Mouse (Mus musculus): ENCODE measurements around the gene Ubr7. TPM values are rescaled to one million over a fixed set of nuclear protein-coding genes. Genes with fewer than 3 reads are reported as not detected.

The Ubr7 gene
- polyA plus RNA-seq, 1 experiment from 2014 or later: 34.7 TPM

GRCm38 (mm10) chr12:102784899-102785592, 27.3 kb downstream of the Ubr7 start:
- no peak overlapping the region for H3K27ac ChIP-seq (ENCODE audit: low read depth, low read length)
- WGBS: 95% methylated on average over 19 of the region's 19 CpGs
- H3K9me3 ChIP-seq (ENCODE audit: control insufficient read depth, low read length): no peaks in the 10 kb centered on the region
- H3K9ac ChIP-seq (ENCODE audit: low read depth, low read length): no peak overlapping the region
- no peak overlapping the region for H3K4me3 ChIP-seq (ENCODE audit: low read length)
- H3K4me1 ChIP-seq (ENCODE audit: control insufficient read depth, insufficient read depth, low read depth, low read length): no peaks in the 10 kb centered on the region
- ATAC-seq: no peak
- H3K36me3 ChIP-seq (ENCODE audit: control insufficient read depth, insufficient read depth, low read length): peaks cover 18% of the 10 kb centered on the region
- no peak overlapping the region for H3K4me2 ChIP-seq (ENCODE audit: low read length)
- no peaks in the 10 kb centered on the region for H3K27me3 ChIP-seq (replicated peaks; ENCODE audit: control insufficient read depth, insufficient read depth, low read length)

GRCm38 (mm10) chr12:102785593-102785985, 27.8 kb downstream of the Ubr7 start:
- no peak overlapping the region for H3K9ac ChIP-seq (ENCODE audit: low read depth, low read length)
- H3K36me3 ChIP-seq (ENCODE audit: control insufficient read depth, insufficient read depth, low read length): peaks cover 23% of the 10 kb centered on the region
- no peaks in the 10 kb centered on the region for H3K4me1 ChIP-seq (ENCODE audit: control insufficient read depth, insufficient read depth, low read depth, low read length)
- WGBS: 60% methylated on average over 5 of the region's 5 CpGs
- no peak for ATAC-seq
- H3K27me3 ChIP-seq (replicated peaks; ENCODE audit: control insufficient read depth, insufficient read depth, low read length): no peaks in the 10 kb centered on the region
- no peak overlapping the region for H3K4me3 ChIP-seq (ENCODE audit: low read length)
- H3K4me2 ChIP-seq (ENCODE audit: low read length): no peak overlapping the region
- H3K9me3 ChIP-seq (ENCODE audit: control insufficient read depth, low read length): no peaks in the 10 kb centered on the region
- no peak overlapping the region for H3K27ac ChIP-seq (ENCODE audit: low read depth, low read length)

GRCm38 (mm10) chr12:102787927-102788326, 30.2 kb downstream of the Ubr7 start:
- H3K4me1 ChIP-seq (ENCODE audit: control insufficient read depth, insufficient read depth, low read depth, low read length): no peaks in the 10 kb centered on the region
- no peaks in the 10 kb centered on the region for H3K27me3 ChIP-seq (replicated peaks; ENCODE audit: control insufficient read depth, insufficient read depth, low read length)
- no peak for ATAC-seq
- H3K27ac ChIP-seq (ENCODE audit: low read depth, low read length): no peak overlapping the region
- H3K36me3 ChIP-seq (ENCODE audit: control insufficient read depth, insufficient read depth, low read length): peaks cover 25% of the 10 kb centered on the region
- H3K4me3 ChIP-seq (ENCODE audit: low read length): no peak overlapping the region
- no peak overlapping the region for H3K4me2 ChIP-seq (ENCODE audit: low read length)
- H3K9ac ChIP-seq (ENCODE audit: low read depth, low read length): no peak overlapping the region
- no peaks in the 10 kb centered on the region for H3K9me3 ChIP-seq (ENCODE audit: control insufficient read depth, low read length)
- WGBS: 94% methylated on average over 7 of the region's 7 CpGs

GRCm38 (mm10) chr12:102799528-102799927, 41.8 kb downstream of the Ubr7 start:
- Histone ChIP-seq H3K27ac (ENCODE audit: low read depth, low read length) (no peak overlapping the region), H3K4me3 (ENCODE audit: low read length) (no peak overlapping the region), H3K9ac (ENCODE audit: low read depth, low read length) (no peak overlapping the region), H3K9me3 (ENCODE audit: control insufficient read depth, low read length) (no peaks in the 10 kb centered on the region), H3K27me3 (replicated peaks; ENCODE audit: control insufficient read depth, insufficient read depth, low read length) (no peaks in the 10 kb centered on the region), H3K36me3 (ENCODE audit: control insufficient read depth, insufficient read depth, low read length) (no peaks in the 10 kb centered on the region; the same call in 1 of the 2 replicates), H3K4me1 (ENCODE audit: control insufficient read depth, insufficient read depth, low read depth, low read length) (no peaks in the 10 kb centered on the region), H3K4me2 (ENCODE audit: low read length) (no peak overlapping the region)
- ATAC-seq: no peak
- WGBS: 95% methylated on average over 2 of the region's 2 CpGs

GRCm38 (mm10) chr12:102814858-102815257, 57.1 kb downstream of the Ubr7 start:
- Histone ChIP-seq H3K27ac (ENCODE audit: low read depth, low read length) (no peak overlapping the region), H3K4me2 (ENCODE audit: low read length) (no peak overlapping the region), H3K4me3 (ENCODE audit: low read length) (no peak overlapping the region), H3K9ac (ENCODE audit: low read depth, low read length) (no peak overlapping the region), H3K27me3 (replicated peaks; ENCODE audit: control insufficient read depth, insufficient read depth, low read length) (no peaks in the 10 kb centered on the region), H3K36me3 (ENCODE audit: control insufficient read depth, insufficient read depth, low read length) (peaks cover 6% of the 10 kb centered on the region), H3K9me3 (ENCODE audit: control insufficient read depth, low read length) (no peaks in the 10 kb centered on the region), H3K4me1 (ENCODE audit: control insufficient read depth, insufficient read depth, low read depth, low read length) (no peaks in the 10 kb centered on the region)
- no peak for ATAC-seq
- 60% methylated on average over 1 of the region's 1 CpGs for WGBS

GRCm38 (mm10) chr12:102826399-102826798, 68.6 kb downstream of the Ubr7 start:
- Histone ChIP-seq H3K9me3 (ENCODE audit: control insufficient read depth, low read length) (no peaks in the 10 kb centered on the region), H3K4me2 (ENCODE audit: low read length) (no peak overlapping the region), H3K4me3 (ENCODE audit: low read length) (no peak overlapping the region), H3K27me3 (replicated peaks; ENCODE audit: control insufficient read depth, insufficient read depth, low read length) (no peaks in the 10 kb centered on the region), H3K9ac (ENCODE audit: low read depth, low read length) (no peak overlapping the region), H3K36me3 (ENCODE audit: control insufficient read depth, insufficient read depth, low read length) (no peaks in the 10 kb centered on the region), H3K4me1 (ENCODE audit: control insufficient read depth, insufficient read depth, low read depth, low read length) (no peaks in the 10 kb centered on the region), H3K27ac (ENCODE audit: low read depth, low read length) (no peak overlapping the region)
- WGBS: 96% methylated on average over 1 of the region's 1 CpGs
- ATAC-seq: no peak

- Histone ChIP-seq H3K27me3 (replicated peaks; ENCODE audit: control insufficient read depth, insufficient read depth, low read length) (no peaks in the 10 kb centered on the region), H3K4me3 (ENCODE audit: low read length) (no peak overlapping the region), H3K36me3 (ENCODE audit: control insufficient read depth, insufficient read depth, low read length) (no peaks in the 10 kb centered on the region), H3K9ac (ENCODE audit: low read depth, low read length) (no peak overlapping the region), H3K9me3 (ENCODE audit: control insufficient read depth, low read length) (no peaks in the 10 kb centered on the region), H3K4me1 (ENCODE audit: control insufficient read depth, insufficient read depth, low read depth, low read length) (no peaks in the 10 kb centered on the region), H3K4me2 (ENCODE audit: low read length) (no peak overlapping the region), H3K27ac (ENCODE audit: low read depth, low read length) (no peak overlapping the region)
- ATAC-seq: no peak
- WGBS: 83% methylated on average over 1 of the region's 1 CpGs
Observed at GRCm38 (mm10) chr12:102827119-102827518, 69.4 kb downstream of the Ubr7 start.

Other genes starting within 250 kb of the Ubr7 start
- 198 and 224 TPM in 2 replicates for gene Chga, start 203.0 kb upstream of the Ubr7 start, polyA plus RNA-seq (2015; fragmentation: Nextera tagmentation; extraction: Ambion mirVana)
- 41.2 and 42.5 TPM in 2 replicates for gene Itpk1, start 53.0 kb upstream of the Ubr7 start, polyA plus RNA-seq (2015; fragmentation: Nextera tagmentation; extraction: Ambion mirVana)
- gene Moap1, start 14.3 kb upstream of the Ubr7 start, polyA plus RNA-seq (2015; fragmentation: Nextera tagmentation; extraction: Ambion mirVana): 72.4 and 81.3 TPM in 2 replicates
- 9.9 and 11.8 TPM in 2 replicates for gene Tmem251, start 14.2 kb upstream of the Ubr7 start, polyA plus RNA-seq (2015; fragmentation: Nextera tagmentation; extraction: Ambion mirVana)
- gene Gm28051, start 202 bp upstream of the Ubr7 start, polyA plus RNA-seq (2015; fragmentation: Nextera tagmentation; extraction: Ambion mirVana): not detected in 2 replicates
- gene Gon7, start 164 bp upstream of the Ubr7 start, polyA plus RNA-seq (2015; fragmentation: Nextera tagmentation; extraction: Ambion mirVana): 38.7 and 45.2 TPM in 2 replicates
- 46.1 and 48.8 TPM in 2 replicates for gene Gm20604, start 705 bp downstream of the Ubr7 start, polyA plus RNA-seq (2015; fragmentation: Nextera tagmentation; extraction: Ambion mirVana)
- gene Btbd7, start 120.5 kb downstream of the Ubr7 start, polyA plus RNA-seq (2015; fragmentation: Nextera tagmentation; extraction: Ambion mirVana): 9.8 and 10.3 TPM in 2 replicates
- not detected in 2 replicates for gene Cox8c, start 141.3 kb downstream of the Ubr7 start, polyA plus RNA-seq (2015; fragmentation: Nextera tagmentation; extraction: Ambion mirVana)
- 5.9 and 6.2 TPM in 2 replicates for gene Unc79, start 190.9 kb downstream of the Ubr7 start, polyA plus RNA-seq (2015; fragmentation: Nextera tagmentation; extraction: Ambion mirVana)